Mouse (Mus musculus): ENCODE results near the gene Nfkbil1. TPM values are rescaled to one million over a fixed set of nuclear protein-coding genes. Genes with fewer than 3 reads are reported as not detected.

Nfkbil1 gene
- total RNA-seq, 2 experiments from 2014 or later: 5.2 to 5.9 TPM

GRCm38 (mm10) chr17:35254241-35255098, 18.9 kb upstream of the Nfkbil1 start:
- ATAC-seq (replicated peaks; ENCODE audit: poor library complexity, severe bottlenecking): peak; percentile 39

DNA sequence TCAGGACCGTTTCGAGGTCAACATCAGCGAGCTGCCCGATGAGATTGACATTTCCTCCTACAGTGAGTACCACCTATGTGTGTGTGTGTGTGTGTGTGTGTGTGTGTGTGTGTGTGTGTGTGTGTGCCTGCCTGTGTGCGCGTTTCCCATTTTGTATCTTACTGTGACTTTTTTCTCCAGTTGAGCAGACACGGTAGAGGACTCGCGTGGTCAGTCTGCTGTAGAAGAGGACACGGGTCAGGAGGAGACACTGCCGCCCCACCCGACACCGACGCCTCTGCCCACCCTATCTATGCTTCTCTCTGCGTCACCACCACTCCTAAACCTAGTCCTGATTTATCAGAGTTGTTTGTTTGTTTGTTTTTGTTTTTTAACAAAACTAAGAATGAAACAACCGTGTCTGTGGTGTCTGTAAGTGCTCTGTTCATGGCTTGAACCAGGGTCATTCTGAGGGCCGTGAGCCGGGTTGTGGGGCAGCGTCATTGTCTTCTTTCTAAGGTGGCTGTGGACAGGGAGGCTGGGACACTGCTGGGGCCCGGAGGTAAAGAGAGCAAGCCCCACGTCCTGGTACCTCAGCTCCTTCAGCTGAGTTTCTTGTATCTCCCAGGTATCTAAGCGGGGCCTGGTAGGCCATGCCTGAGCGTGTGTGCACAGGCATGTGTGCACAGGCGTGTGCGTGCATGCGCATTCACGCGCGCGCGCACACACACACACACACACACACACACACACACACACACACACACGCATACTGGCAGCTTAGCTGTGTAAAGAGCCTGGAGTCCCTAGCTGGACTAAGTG, 17.9 kb upstream of the Nfkbil1 start:
- no peak for ATAC-seq (replicated peaks; ENCODE audit: poor library complexity, severe bottlenecking)

- ATAC-seq (replicated peaks; ENCODE audit: poor library complexity, severe bottlenecking): no peak
Observed at GRCm38 (mm10) chr17:35252619-35253292, 17.2 kb upstream of the Nfkbil1 start.

GRCm38 (mm10) chr17:35251981-35252380, 16.4 kb upstream of the Nfkbil1 start:
- ATAC-seq (replicated peaks; ENCODE audit: poor library complexity, severe bottlenecking): no peak

- peak; percentile 59 for ATAC-seq (replicated peaks; ENCODE audit: poor library complexity, severe bottlenecking)
Observed at GRCm38 (mm10) chr17:35251162-35251719, 15.6 kb upstream of the Nfkbil1 start.

GRCm38 (mm10) chr17:35250348-35251120, 14.9 kb upstream of the Nfkbil1 start:
- ATAC-seq (replicated peaks; ENCODE audit: poor library complexity, severe bottlenecking): no peak

DNA sequence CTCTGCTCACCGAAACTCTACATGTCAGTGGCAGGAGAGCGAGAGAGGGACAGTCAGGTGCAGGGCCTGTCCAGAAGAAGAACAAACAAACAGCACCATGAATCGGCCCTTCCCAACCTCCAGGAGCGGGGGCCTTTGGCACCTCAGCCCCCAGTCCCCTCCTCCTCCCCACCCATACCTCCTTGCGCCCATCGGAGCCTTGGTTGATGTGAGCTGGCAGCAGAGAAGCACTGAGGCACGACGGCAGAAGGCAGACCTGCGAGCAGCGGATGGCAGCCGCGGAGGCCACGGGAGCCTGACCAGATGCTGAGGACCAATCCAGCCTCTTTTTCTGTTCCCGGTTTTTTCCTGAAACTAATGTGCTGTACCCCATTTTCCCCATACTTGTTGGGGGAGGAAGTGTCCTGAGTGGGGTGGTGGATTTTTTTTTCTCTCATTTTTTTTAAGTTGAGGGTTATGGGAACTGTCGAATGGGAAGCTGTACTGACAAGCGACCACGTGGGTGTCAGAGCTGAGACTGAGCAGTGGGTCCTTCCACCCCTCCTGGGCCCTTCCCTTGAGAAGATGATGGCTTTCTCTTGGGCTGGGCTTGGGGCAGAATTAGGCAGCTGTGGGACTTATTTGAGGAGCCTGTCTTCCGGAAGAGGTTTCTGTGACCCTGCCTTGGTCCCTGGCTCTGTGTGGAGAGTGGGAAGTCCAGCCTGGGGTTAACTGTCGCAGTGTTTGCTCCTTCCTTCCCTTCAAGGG, 14.0 kb upstream of the Nfkbil1 start:
- no peak for ATAC-seq (replicated peaks; ENCODE audit: poor library complexity, severe bottlenecking)

DNA sequence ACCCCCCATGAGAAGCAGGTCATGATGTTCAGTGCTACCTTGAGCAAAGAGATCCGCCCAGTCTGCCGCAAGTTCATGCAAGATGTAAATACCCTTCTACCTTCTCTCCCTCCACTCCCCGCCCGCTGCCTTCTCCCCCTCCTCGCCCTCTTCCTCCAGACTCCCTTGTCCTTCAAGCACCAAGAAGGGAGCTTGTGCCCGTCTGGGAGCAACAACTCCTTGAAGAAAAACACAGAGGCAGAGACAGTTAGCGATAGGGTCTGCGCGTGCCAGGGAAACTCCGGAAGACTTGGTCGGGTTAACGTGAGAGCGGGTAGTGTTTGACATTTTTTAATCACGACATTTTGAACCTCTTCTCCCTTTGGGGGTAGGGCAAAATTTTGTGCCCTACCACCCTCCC, 13.4 kb upstream of the Nfkbil1 start:
- ATAC-seq (replicated peaks; ENCODE audit: poor library complexity, severe bottlenecking): no peak

DNA sequence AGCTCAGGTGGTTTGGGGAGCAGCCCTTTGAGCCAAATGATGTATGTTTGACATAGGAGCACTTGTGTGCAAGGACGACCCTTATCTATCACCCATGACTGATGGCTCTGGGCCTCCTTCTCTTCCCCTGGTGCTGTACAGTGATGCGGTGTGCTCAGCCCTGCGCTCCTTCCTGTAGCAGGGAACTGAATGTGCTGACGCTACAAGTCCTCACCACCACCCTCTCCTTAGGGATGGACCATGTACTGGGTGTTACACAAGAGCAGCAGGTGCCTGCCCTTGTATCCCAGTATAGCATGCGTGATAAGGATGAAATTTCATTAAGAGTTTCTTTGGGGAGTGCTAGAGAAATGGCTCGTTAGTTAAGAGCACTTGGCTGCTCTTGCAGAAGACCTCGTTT, 11.6 kb upstream of the Nfkbil1 start:
- no peak for ATAC-seq (replicated peaks; ENCODE audit: poor library complexity, severe bottlenecking)

GRCm38 (mm10) chr17:35245731-35246623, 10.4 kb upstream of the Nfkbil1 start:
- ATAC-seq (replicated peaks; ENCODE audit: poor library complexity, severe bottlenecking): no peak

DNA sequence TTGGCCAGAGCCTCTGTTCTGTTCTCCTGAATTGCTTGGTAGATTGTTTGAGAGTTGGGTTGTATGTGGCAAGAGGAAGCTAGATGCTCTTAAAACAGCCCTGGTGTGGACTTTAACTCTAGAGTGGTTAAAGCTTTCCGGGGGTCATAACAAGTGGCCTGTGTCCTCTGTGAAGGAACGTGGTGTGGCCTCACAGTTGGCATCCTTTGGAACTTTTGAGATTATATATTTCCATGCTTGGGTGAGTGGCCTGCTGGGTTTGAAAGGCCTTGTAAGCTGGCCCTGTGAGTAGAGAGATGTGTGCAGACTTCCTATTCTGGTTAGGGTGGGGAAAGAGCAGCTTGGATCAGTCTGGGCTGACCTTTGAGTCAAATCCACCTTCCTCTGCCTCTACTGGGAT, 9.4 kb upstream of the Nfkbil1 start:
- no peak for ATAC-seq (replicated peaks; ENCODE audit: poor library complexity, severe bottlenecking)

DNA sequence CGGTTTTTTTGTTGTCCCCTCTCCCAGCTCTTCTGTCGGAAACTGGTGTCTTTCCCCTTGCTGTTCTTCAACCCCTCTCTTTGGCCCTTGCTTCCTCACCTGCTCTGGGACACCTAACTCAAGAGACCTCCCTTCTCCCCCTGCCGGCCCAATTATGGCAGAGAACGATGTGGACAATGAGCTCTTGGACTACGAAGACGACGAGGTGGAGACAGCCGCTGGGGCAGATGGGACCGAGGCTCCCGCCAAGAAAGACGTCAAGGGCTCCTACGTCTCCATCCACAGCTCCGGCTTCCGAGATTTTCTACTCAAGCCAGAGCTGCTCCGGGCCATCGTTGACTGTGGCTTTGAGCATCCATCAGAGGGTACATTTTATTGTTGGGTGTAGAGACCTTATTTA, 7.5 kb upstream of the Nfkbil1 start:
- ATAC-seq (replicated peaks; ENCODE audit: poor library complexity, severe bottlenecking): no peak

- ATAC-seq (replicated peaks; ENCODE audit: poor library complexity, severe bottlenecking): peak; percentile 53
Observed at GRCm38 (mm10) chr17:35242015-35242941, 6.7 kb upstream of the Nfkbil1 start.

DNA sequence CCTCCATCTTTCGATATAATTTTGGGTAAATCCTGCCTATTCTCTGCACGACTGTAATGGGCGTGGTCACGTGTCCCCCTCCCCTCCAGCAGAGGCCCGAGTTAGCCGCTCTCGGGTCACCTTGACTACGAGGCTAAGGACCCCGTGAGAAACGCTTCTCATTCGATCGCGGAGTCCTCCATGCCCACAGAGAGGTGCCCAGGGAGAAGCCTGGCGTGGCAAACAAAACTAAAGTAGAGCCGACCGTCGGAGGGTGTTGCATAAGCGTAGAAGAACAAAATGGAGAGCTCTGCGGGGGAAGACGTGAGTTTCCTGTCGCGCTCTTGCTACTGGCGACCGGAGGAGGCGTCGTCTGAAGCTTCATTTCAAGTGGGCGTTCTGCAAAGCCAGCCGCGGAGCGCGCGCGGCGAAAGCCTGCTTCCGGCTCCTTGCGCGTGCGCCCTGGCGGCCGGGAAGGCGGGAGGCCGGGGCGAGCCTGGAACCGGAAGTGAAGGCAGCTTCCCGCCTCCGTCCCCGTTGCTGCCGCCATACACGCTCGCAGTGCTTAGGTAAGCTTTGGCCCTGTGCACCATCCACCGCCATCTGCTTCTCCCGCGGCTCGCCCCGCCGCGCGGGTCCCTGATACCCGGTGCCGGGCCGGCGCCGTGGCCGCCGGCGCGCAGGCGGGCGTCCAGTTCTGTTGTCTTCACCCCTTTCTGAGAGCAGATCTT, 5.9 kb upstream of the Nfkbil1 start, which contains the start of gene Ddx39b:
Gene Ddx39b (plus strand): TSS at position 442 of the 710 bp plus-strand sequence.
- peak; percentile 54 for ATAC-seq (replicated peaks; ENCODE audit: poor library complexity, severe bottlenecking)

DNA sequence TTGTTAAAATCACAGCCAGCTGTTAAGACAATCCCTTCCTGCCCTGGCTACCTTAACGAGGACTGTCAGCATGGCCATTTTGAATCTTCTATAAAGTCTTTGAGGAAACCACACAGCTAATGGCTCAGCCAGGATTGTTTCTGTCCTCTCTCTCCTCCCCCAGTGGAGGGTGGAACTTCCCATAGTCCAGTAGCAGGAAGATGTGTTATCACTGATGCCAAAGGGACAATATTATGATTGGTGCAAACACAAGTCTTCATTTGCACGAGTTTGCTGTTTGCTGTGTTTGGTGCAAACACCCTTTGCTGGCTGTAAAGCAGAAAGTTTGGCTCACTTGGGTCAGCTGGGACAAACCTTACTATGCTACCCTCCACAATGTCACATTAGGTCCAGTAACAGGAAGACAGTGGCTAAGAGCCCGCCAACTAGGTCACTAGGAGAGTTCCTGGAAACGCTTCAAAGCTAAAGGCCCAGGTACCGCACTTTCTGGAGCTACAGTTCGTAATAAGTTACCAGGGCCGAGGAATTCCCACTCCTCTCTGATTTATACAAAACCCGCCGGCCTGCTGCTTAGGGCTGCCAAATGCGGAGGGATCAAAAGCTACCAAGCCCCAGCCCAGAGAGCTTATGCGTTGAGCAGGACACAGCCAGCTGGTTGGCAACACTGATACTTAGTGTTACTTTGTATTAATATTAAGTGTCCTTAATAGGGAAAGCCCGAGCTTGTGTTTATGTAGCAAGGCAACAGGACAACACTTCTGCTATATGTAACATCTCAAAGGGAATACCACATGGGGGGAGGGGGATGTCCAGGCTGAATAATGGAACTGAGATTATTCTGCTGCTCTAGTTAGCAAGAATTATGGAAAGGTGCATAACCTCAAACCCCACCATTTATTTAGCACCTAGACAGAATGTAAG, 5.1 kb upstream of the Nfkbil1 start:
- ATAC-seq (replicated peaks; ENCODE audit: poor library complexity, severe bottlenecking): no peak

Measured in granulocyte monocyte progenitor cell, adult 5-6 weeks (primary cell).